Mouse (Mus musculus) left cerebral cortex, postnatal 25 days (tissue): ENCODE results near the gene Mrps6. TPM values are rescaled to one million over a fixed set of nuclear protein-coding genes. Genes with fewer than 3 reads are reported as not detected.
A peak's percentile ranks its signal among the peaks of the same experiment; 100 is the strongest.

Experiments used
- DNase-seq, 2 experiments: peaks; one replicate each; pipeline ENCODE4 v3.0.0; 2022; ENCODE audit warnings: low spot score in 2 of 2, mixed read lengths in 1 of 2
- intact Hi-C: fragments of 180-260 bp; cut with DNase I; formaldehyde crosslinking; loops from one replicate; pipeline ENCODE4 v1.15.1; 2025
- total RNA-seq, 2 experiments: library from RNA; stranded (reverse); gene quantifications; 2 replicates each; pipeline ENCODE4 v1.2.3; 2021

Gene Mrps6
- total RNA-seq, 2 experiments from 2014 or later, result 44.8 to 52.2 TPM

- intact Hi-C loops, result no loop called here
Measured at GRCm38 (mm10) chr16:92150975-92151374, 92.9 kb downstream of the Mrps6 start.

DNA sequence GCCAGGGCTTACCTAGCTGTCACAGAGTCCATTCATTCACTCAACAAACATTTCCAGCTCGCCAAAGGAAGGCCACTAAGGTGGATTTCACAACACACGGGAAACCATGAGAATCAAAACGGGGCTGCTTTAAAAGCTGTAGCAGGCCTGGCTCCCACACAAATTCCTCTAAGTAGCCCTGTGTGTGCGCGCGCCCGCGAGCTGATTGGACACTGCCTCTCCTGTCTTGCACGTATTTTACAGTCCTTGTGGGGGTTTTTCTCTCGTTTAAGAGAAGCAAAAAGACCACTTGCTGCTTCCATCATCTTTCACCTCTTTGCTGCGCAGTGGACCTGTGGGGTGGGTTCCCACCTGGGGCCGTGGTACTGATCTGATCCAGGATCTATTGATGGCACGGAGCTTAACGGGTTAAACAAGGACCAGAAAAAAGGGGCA is 100.0 kb downstream of the Mrps6 start:
- intact Hi-C loops, result loop anchor here (5.0 kb wide), 1 partner anchor 101 kb away; the partner anchor contains the start of genes Gm49711, Mrps6 and Slc5a3
- DNase-seq, result peak; percentile 56 to 66

More at GRCm38 (mm10) chr16:92150975-92151374, 92.9 kb downstream of the Mrps6 start:
- no peak for DNase-seq

- peak; percentile 78 to 86 for DNase-seq
- intact Hi-C loops, result loop anchor here (5.0 kb wide), 1 partner anchor 101 kb away; the partner anchor contains the start of genes Gm49711, Mrps6 and Slc5a3
Measured at GRCm38 (mm10) chr16:92158461-92159091, 100.5 kb downstream of the Mrps6 start.

DNA sequence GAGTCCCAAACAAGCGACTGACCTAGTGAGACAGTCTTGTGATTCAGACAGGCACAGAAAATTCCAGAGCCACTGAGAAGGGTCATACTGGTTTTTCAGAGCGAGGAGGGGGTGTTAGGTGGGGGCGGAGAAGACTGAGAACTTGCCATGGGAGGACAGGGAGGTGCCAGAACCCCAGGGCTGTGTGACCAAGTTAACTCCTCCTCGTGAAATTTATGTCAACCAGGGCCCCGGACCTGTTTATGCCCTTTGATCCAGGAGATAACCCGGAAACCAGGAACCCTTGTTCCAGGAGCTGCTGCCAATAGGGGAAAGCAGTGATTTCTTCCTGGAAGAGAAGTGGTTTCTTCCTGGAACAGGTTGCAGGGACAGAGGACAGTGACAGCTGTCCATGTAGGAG is 101.0 kb downstream of the Mrps6 start:
- DNase-seq, result peak in 1 of 2 experiments; percentile 43
- intact Hi-C loops, result loop anchor here (5.0 kb wide), 1 partner anchor 102 kb away; the partner anchor contains the start of genes Gm49711, Mrps6 and Slc5a3

Other genes starting within 250 kb of the Mrps6 start
- gene Gm49711, start within 50 bp of the Mrps6 start, total RNA-seq, result not detected
- 10 to 100 TPM; 30.8 to 31.7 TPM for gene Slc5a3, start 52 bp downstream of the Mrps6 start, total RNA-seq
- 1 to 10 TPM in 1 of 2 experiments, under 1 TPM in 1; 0.69 to 1.7 TPM for gene Kcne2, start 234.1 kb downstream of the Mrps6 start, total RNA-seq
- gene Smim11, start 243.0 kb downstream of the Mrps6 start, total RNA-seq, result 10 to 100 TPM; 17.8 to 20.7 TPM